Mouse (Mus musculus) neural tube, embryonic 11.5 days (tissue): ENCODE measurements around the gene Tsnaxip1. TPM values are rescaled to one million over a fixed set of nuclear protein-coding genes. Genes with fewer than 3 reads are reported as not detected.

Experiments used
- ATAC-seq: fragments of 200-750 bp; cut with Nextera tagmentation; 2 replicates; pipeline ENCODE4 v1.8.0; 2017; ENCODE audit warnings: moderate number of reproducible peaks, mild to moderate bottlenecking, moderate TSS enrichment, moderate library complexity; ENCODE audit not compliant: insufficient read depth, low FRiP score, low TSS enrichment
- DNase-seq: peaks from one replicate; pipeline ENCODE4 v3.0.0-alpha.2; 2015; ENCODE audit warnings: low spot score
- H3K27ac ChIP-seq: fragments of 300-500 bp; sonication (generic); 2 replicates; pipeline ENCODE4 v1.5.1; 2014; ENCODE audit warnings: low read depth, mild to moderate bottlenecking, low read length
- H3K27me3 ChIP-seq: fragments of 300-500 bp; sonication (generic); 2 replicates; pipeline ENCODE4 v1.6.1; 2014; ENCODE audit warnings: mild to moderate bottlenecking, low read length, mixed read lengths; ENCODE audit not compliant: control insufficient read depth, insufficient read depth
- H3K36me3 ChIP-seq: fragments of 300-500 bp; sonication (generic); 2 replicates; pipeline ENCODE4 v1.6.1; 2014; ENCODE audit warnings: mild to moderate bottlenecking, low read length, moderate library complexity, mixed read lengths; ENCODE audit not compliant: control insufficient read depth, insufficient read depth
- H3K4me1 ChIP-seq: fragments of 300-500 bp; sonication (generic); 2 replicates; pipeline ENCODE4 v1.6.1; 2014; ENCODE audit warnings: low read length, mixed read lengths; ENCODE audit not compliant: control insufficient read depth, insufficient read depth
- H3K4me2 ChIP-seq: fragments of 300-500 bp; sonication (generic); 2 replicates; pipeline ENCODE4 v1.6.1; 2014; ENCODE audit warnings: low read depth, mild to moderate bottlenecking, moderate library complexity
- H3K4me3 ChIP-seq: fragments of 300-500 bp; sonication (generic); 2 replicates; pipeline ENCODE4 v1.5.1; 2014; ENCODE audit warnings: low read depth, low read length
- H3K9ac ChIP-seq: fragments of 300-500 bp; sonication (generic); 2 replicates; pipeline ENCODE4 v1.6.1; 2014; ENCODE audit warnings: mild to moderate bottlenecking, low read length
- H3K9me3 ChIP-seq: fragments of 300-500 bp; sonication (generic); 2 replicates; pipeline ENCODE4 v1.6.1; 2016; ENCODE audit warnings: low read length; ENCODE audit not compliant: control insufficient read depth
- WGBS: fragments of 180-500 bp; shearing (Covaris S2); extraction: QIAGEN DNeasy Blood & Tissue Kit; methylation state at CpG from one replicate; pipeline ENCODE4 v1.1.7; 2014; 5-methylcytosine and 5-hydroxymethylcytosine counted together
- polyA plus RNA-seq: library from polyadenylated mRNA; unstranded; fragments of >200 nt; fragmentation: Nextera tagmentation; extraction: Ambion mirVana; gene quantifications from 2 replicates; pipeline ENCODE4 v1.2.1, GENCODE M21; 2014

Tsnaxip1 gene
- polyA plus RNA-seq, 1 experiment from 2014 or later: 0.24 TPM

- ATAC-seq (no peak), DNase-seq (no peak)
- H3K27ac ChIP-seq: no peak overlapping the region
- no peak overlapping the region for H3K9ac ChIP-seq
- 84% methylated on average over 1 of the region's 1 CpGs for WGBS
- no peak overlapping the region for H3K4me2 ChIP-seq
- H3K27me3 ChIP-seq: no peaks in the 10 kb centered on the region
- H3K9me3 ChIP-seq: no peaks in the 10 kb centered on the region
- no peak overlapping the region for H3K4me3 ChIP-seq
- no peaks in the 10 kb centered on the region for H3K4me1 ChIP-seq
- no peaks in the 10 kb centered on the region for H3K36me3 ChIP-seq
These were observed 31.7 kb upstream of the Tsnaxip1 start for GRCm38 (mm10) chr8:105795785-105796184.

DNA sequence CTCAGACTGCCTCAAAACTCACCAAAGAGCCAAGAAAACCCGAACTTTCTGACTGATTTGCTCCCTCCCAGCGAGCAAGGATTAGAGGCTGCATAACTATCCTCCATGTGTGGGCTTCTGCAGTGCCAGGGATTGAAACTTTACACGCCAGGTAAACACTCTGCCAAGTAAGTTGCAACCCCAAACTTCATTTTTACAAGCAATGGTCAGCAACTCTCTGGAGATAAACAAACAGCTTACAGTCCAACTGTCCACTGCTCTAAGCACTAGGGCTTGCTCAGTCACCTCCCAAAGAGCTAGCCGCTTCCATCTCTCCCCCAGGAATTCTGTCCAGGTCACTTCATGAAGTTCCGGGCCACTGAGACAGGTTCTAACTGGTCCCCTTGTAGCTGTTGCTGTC lies 29.1 kb upstream of the Tsnaxip1 start:
- Histone ChIP-seq H3K9me3 (no peaks in the 10 kb centered on the region), H3K27ac (no peak overlapping the region), H3K4me2 (no peak overlapping the region), H3K27me3 (no peaks in the 10 kb centered on the region), H3K4me3 (no peak overlapping the region), H3K36me3 (no peaks in the 10 kb centered on the region), H3K9ac (no peak overlapping the region), H3K4me1 (no peaks in the 10 kb centered on the region)
- DNase-seq (no peak), ATAC-seq (no peak)
- 94% methylated on average over 5 of the region's 5 CpGs for WGBS

DNA sequence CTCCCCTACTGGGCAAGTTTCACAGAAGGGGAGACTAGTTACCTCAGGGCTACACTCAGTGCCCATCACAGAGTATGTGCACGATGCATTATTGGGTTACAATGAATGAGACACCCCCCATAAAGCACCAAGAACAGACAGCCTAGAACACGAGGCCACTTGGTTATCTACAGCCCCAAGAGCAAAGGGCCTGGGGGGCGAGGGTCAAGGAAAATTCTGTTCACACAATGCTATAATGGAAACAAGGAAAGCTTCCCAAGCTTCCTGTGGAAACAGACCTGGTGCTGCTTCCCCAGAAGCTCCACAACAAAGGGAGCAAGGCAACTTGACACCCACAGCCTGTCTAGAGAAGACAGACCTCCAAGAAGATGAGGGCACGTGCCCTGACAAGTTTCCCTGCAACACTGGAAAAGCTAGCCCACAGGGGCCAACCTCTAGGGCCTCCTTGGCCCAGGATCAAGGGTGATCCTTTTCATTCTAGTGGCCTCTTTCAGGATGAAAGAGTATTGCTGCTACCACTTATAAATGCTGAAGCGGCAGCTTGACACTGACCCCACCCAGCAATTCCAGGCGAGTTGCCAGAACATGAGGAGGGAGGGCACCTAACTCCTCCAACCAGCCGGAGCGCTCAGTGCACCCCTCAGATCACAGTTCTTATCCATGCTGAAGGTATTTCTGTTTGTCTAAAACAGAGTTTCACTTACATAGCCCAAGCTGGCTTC lies 28.3 kb upstream of the Tsnaxip1 start:
- H3K4me2 ChIP-seq: no peak overlapping the region
- no peaks in the 10 kb centered on the region for H3K27me3 ChIP-seq
- no peak for ATAC-seq
- DNase-seq: no peak
- 78% methylated on average over 8 of the region's 8 CpGs for WGBS
- no peak overlapping the region for H3K4me3 ChIP-seq
- H3K27ac ChIP-seq: no peak overlapping the region
- no peak overlapping the region for H3K9ac ChIP-seq
- no peaks in the 10 kb centered on the region for H3K9me3 ChIP-seq
- H3K36me3 ChIP-seq: no peaks in the 10 kb centered on the region
- no peaks in the 10 kb centered on the region for H3K4me1 ChIP-seq

GRCm38 (mm10) chr8:105801153-105801904 lies 26.2 kb upstream of the Tsnaxip1 start:
- H3K9ac ChIP-seq: no peak overlapping the region
- no peak overlapping the region for H3K4me3 ChIP-seq
- DNase-seq (no peak), ATAC-seq (no peak)
- peaks cover 5% of the 10 kb centered on the region for H3K36me3 ChIP-seq
- no peak overlapping the region for H3K4me2 ChIP-seq
- H3K27ac ChIP-seq: no peak overlapping the region
- 89% methylated on average over 6 of the region's 6 CpGs for WGBS
- no peaks in the 10 kb centered on the region for H3K4me1 ChIP-seq
- no peaks in the 10 kb centered on the region for H3K27me3 ChIP-seq
- no peaks in the 10 kb centered on the region for H3K9me3 ChIP-seq

- Histone ChIP-seq H3K36me3 (peaks cover 5% of the 10 kb centered on the region), H3K9me3 (no peaks in the 10 kb centered on the region), H3K4me1 (no peaks in the 10 kb centered on the region), H3K27ac (no peak overlapping the region), H3K4me3 (no peak overlapping the region), H3K4me2 (no peak overlapping the region), H3K27me3 (no peaks in the 10 kb centered on the region), H3K9ac (no peak overlapping the region)
- ATAC-seq: no peak
- no peak for DNase-seq
- WGBS: 94% methylated on average over 7 of the region's 7 CpGs
These were observed 22.7 kb upstream of the Tsnaxip1 start for GRCm38 (mm10) chr8:105804797-105805196.

DNA sequence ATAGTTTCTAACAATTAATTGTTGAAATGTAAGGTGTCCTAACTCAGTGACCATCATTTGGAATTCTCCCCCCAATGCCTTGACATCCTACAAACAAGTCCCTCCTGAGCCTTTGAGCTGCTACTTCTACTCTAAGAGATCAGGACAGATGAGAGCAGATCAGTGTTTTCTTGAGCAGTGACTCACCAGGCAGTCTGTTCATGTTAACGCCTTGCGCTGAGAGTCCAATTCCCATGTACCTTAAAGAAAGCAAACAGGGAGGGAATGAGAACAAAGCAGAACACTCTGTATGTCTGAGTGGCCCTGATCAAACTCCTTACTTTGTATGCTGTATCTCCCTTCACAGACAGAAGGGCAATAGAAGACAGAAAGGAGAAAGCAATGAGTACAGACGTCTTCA lies 22.2 kb upstream of the Tsnaxip1 start:
- H3K4me2 ChIP-seq: no peak overlapping the region
- H3K4me1 ChIP-seq: no peaks in the 10 kb centered on the region
- H3K4me3 ChIP-seq: no peak overlapping the region
- DNase-seq (no peak), ATAC-seq (no peak)
- no peak overlapping the region for H3K9ac ChIP-seq
- no peaks in the 10 kb centered on the region for H3K9me3 ChIP-seq
- H3K36me3 ChIP-seq: peaks cover 5% of the 10 kb centered on the region
- WGBS: 77% methylated on average over 3 of the region's 3 CpGs
- H3K27ac ChIP-seq: no peak overlapping the region
- no peaks in the 10 kb centered on the region for H3K27me3 ChIP-seq

GRCm38 (mm10) chr8:105805964-105806363 lies 21.6 kb upstream of the Tsnaxip1 start:
- 78% methylated on average over 1 of the region's 1 CpGs for WGBS
- H3K36me3 ChIP-seq: peaks cover 5% of the 10 kb centered on the region

DNA sequence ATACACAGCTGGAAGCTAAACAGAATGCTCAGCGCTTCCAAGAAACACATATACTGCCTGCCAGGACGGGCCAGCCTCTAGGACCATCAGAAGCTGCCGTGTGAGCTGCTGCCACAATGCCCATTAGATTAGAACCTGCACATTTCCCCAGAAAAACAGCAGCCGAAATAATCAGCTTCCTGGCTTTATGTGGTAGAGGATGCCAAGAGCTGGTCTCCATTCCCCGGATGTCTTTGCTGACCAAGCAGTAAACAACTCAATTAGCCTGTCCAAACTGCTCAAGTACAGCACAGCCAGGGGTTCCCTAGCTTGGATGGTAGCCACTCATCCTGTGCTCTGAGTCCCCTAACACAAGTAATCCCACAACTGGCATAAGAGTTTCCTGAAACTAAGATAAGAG lies 19.8 kb upstream of the Tsnaxip1 start:
- H3K36me3 ChIP-seq: peaks cover 5% of the 10 kb centered on the region
- 92% methylated on average over 5 of the region's 5 CpGs for WGBS
- H3K4me1 ChIP-seq: no peaks in the 10 kb centered on the region

More at GRCm38 (mm10) chr8:105805964-105806363, 21.6 kb upstream of the Tsnaxip1 start:
- H3K4me2 ChIP-seq: no peak overlapping the region
- no peaks in the 10 kb centered on the region for H3K27me3 ChIP-seq
- no peaks in the 10 kb centered on the region for H3K9me3 ChIP-seq
- H3K9ac ChIP-seq: no peak overlapping the region
- H3K4me3 ChIP-seq: no peak overlapping the region
- H3K4me1 ChIP-seq: no peaks in the 10 kb centered on the region
- no peak for ATAC-seq
- no peak for DNase-seq
- no peak overlapping the region for H3K27ac ChIP-seq

DNA sequence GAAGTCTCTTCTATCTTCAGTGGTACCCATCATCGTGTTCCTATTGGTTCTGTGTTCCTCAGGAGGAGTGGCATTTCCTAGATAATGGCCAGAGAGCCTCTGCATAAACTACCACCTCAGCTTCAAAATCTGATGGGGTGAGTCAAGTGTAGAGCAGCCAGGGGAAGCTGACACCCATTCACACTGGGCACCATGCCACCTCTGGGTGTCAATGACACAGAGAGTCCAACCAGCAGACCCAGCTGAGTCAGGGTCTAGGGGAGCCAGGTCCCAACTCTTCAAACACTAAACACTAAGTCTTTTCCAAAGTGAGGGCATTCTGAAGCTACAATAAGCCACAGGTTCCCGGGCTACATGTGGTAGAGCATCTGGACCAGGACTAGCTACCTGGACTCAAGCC lies 19.1 kb upstream of the Tsnaxip1 start:
- Histone ChIP-seq H3K9me3 (no peaks in the 10 kb centered on the region), H3K4me1 (no peaks in the 10 kb centered on the region), H3K36me3 (peaks cover 5% of the 10 kb centered on the region), H3K27ac (no peak overlapping the region), H3K27me3 (no peaks in the 10 kb centered on the region), H3K9ac (no peak overlapping the region), H3K4me3 (no peak overlapping the region), H3K4me2 (no peak overlapping the region)
- DNase-seq (no peak), ATAC-seq (no peak)
- 98% methylated on average over 2 of the region's 2 CpGs for WGBS

More for the DNA sequence above, 19.8 kb upstream of the Tsnaxip1 start:
- H3K4me2 ChIP-seq: no peak overlapping the region
- H3K27me3 ChIP-seq: no peaks in the 10 kb centered on the region
- no peak for DNase-seq
- H3K4me3 ChIP-seq: no peak overlapping the region
- H3K9me3 ChIP-seq: no peaks in the 10 kb centered on the region
- no peak overlapping the region for H3K9ac ChIP-seq
- H3K27ac ChIP-seq: no peak overlapping the region
- no peak for ATAC-seq
